Mouse (Mus musculus) liver, adult 2 months (tissue): Measurements from ENCODE around the gene Stmn3.

Source experiments
- CTCF ChIP-seq: fragments of 200-500 bp; IDR thresholded peaks from 2 replicates; pipeline ENCODE4 v1.5.1; 2011; ENCODE audit warnings: low read depth, low read length, control low read depth
- POLR2A ChIP-seq: fragments of 200-500 bp; IDR thresholded peaks from 2 replicates; pipeline ENCODE4 v1.6.1; 2011; ENCODE audit warnings: low read length, control low read depth; ENCODE audit not compliant: insufficient read depth; ENCODE audit errors: extremely low read depth

- no peak for TF ChIP-seq CTCF
- no peak for TF ChIP-seq POLR2A
Measured at GRCm38 (mm10) chr2:181266839-181267238, 47.5 kb downstream of the Stmn3 start.
